Mouse (Mus musculus): ENCODE measurements around the gene Zfp507.

Zfp507 gene

DNA sequence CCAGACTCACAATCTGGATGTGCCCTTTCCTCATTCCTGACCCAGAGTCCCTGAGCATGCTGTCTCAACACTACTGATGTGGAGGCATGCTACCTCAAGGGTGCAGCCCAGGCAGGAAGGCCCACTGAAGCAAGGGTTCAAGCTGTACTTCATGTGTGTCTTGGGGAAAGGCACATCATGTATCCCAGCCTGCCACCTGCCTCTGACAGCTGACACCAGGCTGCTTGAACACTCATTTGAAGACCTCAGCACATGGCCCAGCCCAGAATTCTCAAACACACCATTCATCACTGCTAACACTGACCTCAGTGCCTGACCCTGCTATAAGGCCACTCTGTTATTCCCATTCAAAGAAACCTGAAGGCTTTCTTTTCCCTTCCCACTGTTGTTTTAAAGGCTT is 20.6 kb downstream of the Zfp507 start:
- no peak for DNase-seq (ENCODE audit: low spot score)

DNA sequence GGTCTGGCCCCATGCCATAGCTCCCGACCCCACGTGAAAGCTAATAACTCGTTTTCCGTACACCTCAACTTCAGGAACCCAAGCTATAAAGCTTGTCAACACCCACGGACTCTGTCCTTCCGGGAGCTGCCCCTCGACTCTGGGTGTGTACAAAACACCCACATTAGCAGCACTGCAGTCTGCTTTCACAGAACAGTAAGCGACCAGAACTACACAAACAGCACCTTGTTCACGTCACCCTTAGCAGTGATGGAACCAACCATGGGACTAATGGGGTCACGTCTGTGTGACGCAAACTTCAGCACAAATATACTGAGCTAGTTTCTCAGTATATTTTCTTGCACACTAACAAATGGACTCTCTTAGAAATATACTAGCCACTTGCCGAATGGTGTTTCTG is 28.7 kb downstream of the Zfp507 start:
- DNase-seq (ENCODE audit: low spot score): no peak

DNA sequence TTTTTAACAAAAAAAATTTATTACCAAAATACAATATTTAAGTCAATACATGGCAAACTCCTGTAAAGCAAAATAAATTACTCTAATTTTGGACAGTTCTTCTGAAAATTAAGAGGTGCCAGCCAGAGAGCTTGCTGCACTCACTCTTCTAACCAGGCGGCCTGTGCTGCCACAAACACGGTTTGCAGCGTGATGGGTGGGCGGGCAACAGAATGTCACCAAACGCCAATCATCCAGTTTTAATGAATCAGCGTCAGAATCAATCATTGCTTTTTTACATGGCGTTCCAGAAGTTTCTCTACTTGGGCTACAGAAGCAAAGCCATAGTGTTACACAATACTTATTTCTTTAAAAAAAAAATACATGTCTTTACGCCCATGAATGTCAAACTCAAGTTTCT is 30.5 kb downstream of the Zfp507 start:
- no peak for DNase-seq (ENCODE audit: low spot score)

- no peak for DNase-seq (ENCODE audit: low spot score)
Measured at GRCm38 (mm10) chr7:35771106-35771505, 31.7 kb downstream of the Zfp507 start.

DNA sequence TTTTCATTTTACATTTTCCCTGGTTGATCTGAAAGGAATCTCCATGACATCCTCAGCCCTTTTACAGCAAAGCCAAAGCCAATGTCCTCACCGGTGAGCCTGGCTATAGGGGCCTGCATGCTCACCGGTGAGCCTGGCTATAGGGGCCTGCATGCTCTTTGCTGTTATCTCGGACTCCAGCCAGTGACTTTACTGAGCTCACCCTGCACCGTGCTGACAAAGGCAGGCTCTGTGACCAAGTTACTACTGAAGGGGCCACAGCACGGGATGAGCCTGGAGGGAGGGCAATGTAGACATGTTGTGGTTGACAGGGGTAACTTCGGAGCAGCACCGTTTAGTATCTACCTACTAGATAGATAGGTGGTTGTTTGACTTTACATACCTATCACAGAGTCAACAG is 32.7 kb downstream of the Zfp507 start:
- no peak for DNase-seq (ENCODE audit: low spot score)

DNA sequence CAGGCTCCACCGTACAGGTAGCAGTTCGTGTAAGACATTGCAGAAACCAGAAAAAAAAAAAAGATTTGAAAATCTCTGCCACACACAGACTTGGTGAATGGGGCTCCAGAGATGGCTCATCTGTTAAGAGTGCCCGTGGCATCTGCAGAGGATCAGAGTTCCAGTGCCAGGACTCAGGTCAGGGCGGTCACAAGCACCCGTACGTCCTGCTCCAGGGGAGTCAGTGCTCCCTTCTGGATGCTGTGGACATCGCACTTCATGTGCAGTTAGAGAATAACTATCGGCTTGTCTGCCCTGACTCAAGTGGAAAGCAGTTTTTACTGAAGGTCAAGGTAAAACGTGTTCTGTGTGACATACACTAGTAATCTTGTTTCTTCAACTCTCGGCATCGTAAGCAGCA is 38.3 kb downstream of the Zfp507 start:
- no peak for DNase-seq (ENCODE audit: low spot score)

DNA sequence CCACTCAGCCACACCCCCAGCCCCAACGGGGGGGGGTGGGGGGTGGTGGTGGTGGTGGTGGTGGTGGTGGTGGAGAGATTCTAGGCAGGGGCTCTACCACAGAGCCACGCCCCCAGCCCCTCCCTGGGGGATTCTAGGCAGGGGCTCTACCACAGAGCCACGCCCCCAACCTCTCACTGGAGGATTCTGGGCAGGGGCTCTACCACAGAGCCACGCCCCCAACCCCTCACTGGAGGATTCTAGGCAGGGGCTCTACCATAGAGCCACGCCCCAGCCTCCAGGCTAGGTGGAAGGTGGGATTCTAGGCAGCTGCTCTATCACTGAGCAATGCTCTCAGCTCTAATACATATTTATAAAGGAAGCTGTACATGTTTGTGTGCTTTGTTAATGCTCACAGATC is 41.0 kb downstream of the Zfp507 start:
- no peak for DNase-seq (ENCODE audit: low spot score)

- DNase-seq (ENCODE audit: low spot score): no peak
Measured at GRCm38 (mm10) chr7:35759602-35760001, 43.2 kb downstream of the Zfp507 start.

DNA sequence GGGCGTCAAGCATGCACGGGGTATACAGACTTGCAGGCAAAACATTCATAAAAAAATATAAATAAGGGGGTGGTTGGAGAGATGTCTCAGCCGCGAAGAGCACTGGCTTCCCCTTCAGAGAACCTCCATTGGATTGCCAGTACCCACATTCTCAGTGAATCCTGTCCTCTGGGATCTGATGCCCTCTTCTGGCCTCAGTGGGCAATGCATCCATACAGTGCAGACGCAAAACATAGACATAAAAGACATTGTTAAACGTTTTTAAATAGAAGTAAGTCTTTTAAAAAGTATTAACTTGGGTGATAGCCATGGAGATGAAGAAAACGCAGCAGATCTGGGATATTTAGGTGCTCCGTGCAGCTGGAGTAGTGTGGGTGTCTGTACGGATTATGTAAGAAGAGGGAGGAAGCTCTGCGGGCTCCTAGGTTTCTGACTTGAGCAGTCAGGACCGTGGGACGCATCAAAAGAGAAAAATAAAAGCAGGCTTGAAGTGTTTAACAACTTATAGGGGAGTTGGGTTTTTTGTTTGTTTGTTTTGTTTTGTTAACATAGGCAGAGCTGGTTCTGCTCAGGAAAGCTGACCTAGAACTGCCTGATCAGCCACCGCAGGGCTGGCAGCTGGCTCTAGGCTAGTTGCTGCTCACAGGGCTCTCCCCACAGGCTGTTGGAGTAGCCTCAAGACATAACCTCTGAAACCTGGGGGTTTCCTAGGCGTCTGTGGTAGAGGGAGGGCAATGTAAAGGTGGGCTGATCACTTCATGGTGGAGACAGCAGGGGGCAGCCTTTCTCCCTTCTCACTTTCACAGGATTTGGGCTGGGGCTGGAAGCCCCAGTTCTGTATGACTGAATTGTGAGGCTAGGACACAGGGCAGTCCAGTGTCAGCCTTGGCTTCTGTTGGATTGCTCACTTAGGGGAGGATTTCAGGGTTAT is 46.0 kb downstream of the Zfp507 start:
- no peak for DNase-seq (ENCODE audit: low spot score)

- no peak for DNase-seq (ENCODE audit: low spot score)
Measured at GRCm38 (mm10) chr7:35754886-35755168, 48.0 kb downstream of the Zfp507 start.

DNA sequence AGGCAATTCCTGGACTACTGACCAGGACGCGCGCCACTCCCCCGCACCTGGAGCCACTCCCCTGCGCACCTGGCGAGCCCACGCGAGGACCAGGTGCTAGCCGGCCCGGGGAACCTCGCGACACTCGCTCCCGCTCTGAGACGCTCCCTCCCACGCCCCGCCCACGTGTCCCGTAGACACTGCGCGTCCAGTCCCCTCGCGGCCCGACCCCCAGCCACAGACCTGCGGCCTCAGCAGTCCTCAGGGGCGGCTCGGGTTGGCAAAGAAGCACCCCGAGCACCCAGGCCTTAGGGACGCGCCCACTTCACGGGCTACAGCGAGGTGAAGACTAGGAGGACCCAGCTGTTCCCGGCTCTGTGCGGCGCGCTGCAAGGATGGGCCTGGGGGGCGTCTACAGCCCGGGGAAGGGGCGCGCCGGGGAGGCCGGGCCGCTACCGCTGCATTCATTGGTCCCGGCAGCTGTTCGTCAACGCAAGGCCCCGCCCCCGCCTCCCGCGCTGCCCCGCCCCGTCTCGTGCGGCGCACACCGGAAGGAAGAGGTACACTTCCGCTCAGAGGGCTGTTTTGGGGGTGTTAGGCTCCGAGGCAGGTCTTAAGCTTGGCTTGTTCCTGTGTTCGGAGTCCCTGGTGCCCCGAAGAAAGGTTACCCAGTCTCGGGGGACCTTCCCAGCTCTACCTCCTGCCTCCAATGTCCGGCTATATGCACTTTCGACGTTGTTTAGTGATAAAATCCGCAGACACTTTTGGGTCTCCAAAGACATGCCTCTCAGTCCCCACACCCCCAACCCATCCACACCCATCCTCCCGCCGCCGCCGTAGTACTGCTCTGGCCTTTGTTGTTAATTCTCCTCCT is 48.5 kb downstream of the Zfp507 start, which contains the start of gene Dpy19l3:
Gene Dpy19l3, minus strand, starts transcription at position 422 of the 853 bp plus-strand sequence.
- no peak for DNase-seq (ENCODE audit: low spot score)

- DNase-seq (ENCODE audit: low spot score): no peak
Measured at GRCm38 (mm10) chr7:35753319-35754032, 49.3 kb downstream of the Zfp507 start.

DNA sequence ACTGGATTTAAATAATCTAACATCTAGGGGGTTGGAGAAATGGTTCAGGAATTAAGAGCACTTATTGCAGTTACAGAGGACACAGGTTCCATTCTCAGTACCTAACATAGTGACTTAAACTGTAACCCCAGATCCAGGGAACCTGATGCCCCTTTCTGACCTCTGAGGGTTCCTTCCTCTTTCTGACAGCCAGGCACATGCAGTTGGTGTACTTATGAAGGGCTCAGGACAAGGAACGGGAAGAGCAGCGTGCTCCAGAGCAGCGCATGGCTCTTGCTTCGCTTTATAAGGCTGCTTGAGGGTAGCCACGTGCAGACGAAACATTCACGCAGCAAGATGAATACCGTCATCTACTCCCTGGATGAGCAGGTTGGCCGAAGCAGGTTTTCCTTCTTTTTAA is 51.9 kb downstream of the Zfp507 start:
- no peak for DNase-seq (ENCODE audit: low spot score)

GRCm38 (mm10) chr7:35747397-35747964 is 55.3 kb downstream of the Zfp507 start:
- DNase-seq (ENCODE audit: low spot score): no peak

GRCm38 (mm10) chr7:35746686-35747396 is 56.0 kb downstream of the Zfp507 start:
- DNase-seq (ENCODE audit: low spot score): no peak

DNA sequence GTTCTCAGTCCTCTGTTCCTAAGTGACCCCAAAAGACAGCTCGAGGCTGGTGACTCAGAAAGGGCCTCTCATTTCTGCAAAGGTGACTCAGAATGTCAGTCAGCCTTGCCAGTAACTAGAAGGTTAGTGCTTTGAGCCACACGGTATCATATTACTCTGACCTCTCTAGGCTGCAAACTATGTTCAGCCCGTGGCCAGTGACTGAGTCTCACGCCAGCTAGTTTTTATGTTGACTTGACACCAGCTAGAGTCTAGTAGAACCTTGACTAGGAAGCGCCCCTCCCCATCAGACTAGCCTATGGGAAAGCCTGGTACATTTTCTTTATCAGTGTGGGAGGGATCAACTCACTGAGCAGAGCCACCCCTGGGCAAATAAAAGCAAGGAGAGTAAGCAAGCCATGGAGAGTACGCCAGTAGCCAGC is 57.5 kb downstream of the Zfp507 start:
- DNase-seq (ENCODE audit: low spot score): no peak

- peak; percentile 55 for DNase-seq (ENCODE audit: low spot score)
Measured at GRCm38 (mm10) chr7:35744771-35745170, 58.0 kb downstream of the Zfp507 start.

DNA sequence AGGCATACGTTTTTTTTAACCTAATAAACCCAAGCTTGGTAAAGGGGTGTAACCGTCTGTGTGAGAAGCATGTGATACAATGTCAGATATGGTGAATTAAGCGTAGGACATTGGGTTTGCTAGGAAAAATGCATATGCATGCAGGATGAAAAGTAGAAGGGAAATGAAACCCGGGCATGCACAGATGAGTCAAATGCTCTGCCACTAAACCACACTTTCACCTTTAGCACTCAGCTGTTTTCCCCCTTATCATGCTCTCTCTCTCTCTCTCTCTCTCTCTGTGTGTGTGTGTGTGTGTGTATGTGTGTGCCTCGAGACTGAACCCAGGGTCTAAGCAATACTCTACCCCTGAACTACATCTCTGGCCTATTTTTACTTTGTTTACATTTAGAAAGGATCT is 60.5 kb downstream of the Zfp507 start:
- no peak for DNase-seq (ENCODE audit: low spot score)

- DNase-seq (ENCODE audit: low spot score): no peak
Measured at GRCm38 (mm10) chr7:35741858-35742257, 60.9 kb downstream of the Zfp507 start.

- no peak for DNase-seq (ENCODE audit: low spot score)
Measured at GRCm38 (mm10) chr7:35740489-35741230, 62.1 kb downstream of the Zfp507 start.

DNA sequence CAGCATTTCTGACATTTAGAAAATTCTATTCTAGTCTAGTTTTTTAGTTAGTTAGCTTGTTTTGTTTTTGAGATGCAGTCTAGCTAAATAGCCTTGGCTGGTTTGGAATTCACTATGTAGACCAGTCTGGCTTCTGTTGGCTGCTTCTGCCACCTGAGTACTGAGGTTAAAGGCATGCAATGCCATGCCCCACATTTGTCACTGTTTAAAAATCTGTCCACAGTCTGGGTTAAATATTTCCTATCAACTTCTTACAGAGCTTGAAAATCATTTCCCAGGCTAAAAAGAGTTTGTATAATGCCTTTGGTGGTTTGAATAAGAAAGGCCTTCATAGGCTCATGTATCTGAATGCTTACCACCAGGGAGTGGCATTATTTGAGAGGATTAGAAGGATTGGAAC is 63.9 kb downstream of the Zfp507 start:
- no peak for DNase-seq (ENCODE audit: low spot score)
